Mouse (Mus musculus): Measurements from ENCODE around the gene Actr10. TPM values are rescaled to one million over a fixed set of nuclear protein-coding genes. Genes with fewer than 3 reads are reported as not detected.

Actr10 gene
- polyA plus RNA-seq (2014; fragmentation: Illumina TruSeq; extraction: RNeasy Lipid Tissue Mini Kit (QIAGEN cat#74804); ENCODE audit: insufficient read depth, low read depth, low replicate concordance), result 103 TPM

DNA sequence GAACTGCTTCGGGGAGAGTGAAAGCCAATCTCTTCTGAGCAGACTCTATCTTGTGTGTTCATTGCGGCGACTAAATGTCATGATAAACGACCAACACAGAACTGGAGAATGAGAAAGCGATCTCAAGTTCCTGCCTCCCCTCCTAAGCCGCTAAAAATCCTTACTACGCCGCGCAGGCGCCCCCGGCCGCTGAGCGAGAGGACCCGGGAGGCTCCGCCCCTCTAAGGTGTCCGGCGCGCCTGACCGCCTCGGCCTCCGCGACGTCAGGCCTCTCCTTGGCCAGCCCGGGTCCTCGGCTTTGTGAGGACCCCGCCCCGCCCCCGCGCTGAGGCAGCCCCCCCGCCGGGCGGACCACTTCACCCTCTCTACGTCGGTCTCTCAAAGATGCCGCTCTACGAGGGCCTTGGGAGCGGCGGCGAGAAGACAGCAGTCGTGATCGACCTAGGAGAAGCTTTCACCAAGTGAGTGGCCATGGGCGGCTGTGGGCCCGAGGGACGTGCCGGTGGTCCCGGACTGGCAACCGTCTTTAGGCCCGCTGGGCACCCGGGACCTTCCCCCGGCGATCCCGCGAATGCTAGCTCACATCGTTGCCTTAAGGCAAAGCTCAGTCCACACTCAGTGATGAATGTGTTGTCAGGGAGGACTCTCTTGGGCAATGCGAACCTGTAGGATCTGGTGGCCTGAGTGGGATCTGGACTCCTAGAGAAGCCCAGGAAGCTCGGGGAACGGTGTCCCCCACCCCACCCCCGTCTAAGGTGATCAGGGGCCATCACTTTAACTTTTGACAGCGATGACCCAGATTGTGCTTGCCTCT, at the start of gene Actr10:
Gene Actr10, plus strand, starts transcription at position 287 of the 814 bp plus-strand sequence.

DNA sequence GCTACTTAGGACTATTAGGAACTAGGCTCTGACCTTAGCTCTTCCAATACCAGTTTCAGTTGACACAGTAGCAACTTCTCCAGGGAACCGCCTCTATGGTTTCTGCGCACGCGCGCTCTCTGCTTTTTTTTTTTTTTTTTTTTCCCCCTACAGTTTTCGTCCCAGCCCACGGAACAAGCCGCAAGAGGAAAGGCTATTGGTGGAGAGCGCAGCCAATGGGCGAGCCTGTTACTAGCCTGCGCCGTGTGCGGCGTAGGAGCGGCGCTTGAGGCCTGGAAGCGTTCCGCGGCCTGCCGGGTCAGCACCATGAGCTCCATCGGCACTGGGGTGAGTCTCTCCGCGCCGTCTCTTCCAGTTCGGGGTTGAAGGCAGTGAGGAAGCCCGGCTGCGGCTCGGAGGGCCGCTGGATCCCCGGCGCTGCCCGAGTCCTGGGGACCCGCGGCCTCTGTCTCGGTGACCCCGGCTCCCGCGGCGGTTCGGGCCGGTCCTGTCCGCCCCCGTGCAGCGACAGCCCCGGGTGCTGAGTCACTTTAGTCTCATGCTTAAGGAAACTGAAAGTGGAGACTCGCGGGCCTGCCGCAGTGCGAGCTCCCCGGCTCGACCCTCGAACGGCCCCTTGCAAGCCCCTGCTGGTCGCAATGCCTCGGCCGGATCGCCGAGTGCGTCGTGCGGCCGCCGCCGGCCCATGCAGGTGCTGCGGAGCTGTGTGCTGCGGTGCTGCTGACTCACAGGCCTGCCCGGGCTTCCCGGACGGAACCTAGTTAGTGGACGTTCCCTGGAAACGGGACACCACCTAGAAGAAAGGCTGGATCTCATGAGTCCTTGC, 37.0 kb downstream of the Actr10 start, which contains the start of gene Psma3:
Gene Psma3, plus strand, starts transcription at position 181 of the 826 bp plus-strand sequence.

Other genes starting within 250 kb of the Actr10 start
- 19.2 TPM for gene Frmd6, start 112.3 kb upstream of the Actr10 start, polyA plus RNA-seq (2014; fragmentation: Illumina TruSeq; extraction: RNeasy Lipid Tissue Mini Kit (QIAGEN cat#74804); ENCODE audit: insufficient read depth, low read depth, low replicate concordance)
- gene Psma3, start 36.8 kb downstream of the Actr10 start, polyA plus RNA-seq (2014; fragmentation: Illumina TruSeq; extraction: RNeasy Lipid Tissue Mini Kit (QIAGEN cat#74804); ENCODE audit: insufficient read depth, low read depth, low replicate concordance), result 256 TPM
- 6.8 TPM for gene Arid4a, start 78.1 kb downstream of the Actr10 start, polyA plus RNA-seq (2014; fragmentation: Illumina TruSeq; extraction: RNeasy Lipid Tissue Mini Kit (QIAGEN cat#74804); ENCODE audit: insufficient read depth, low read depth, low replicate concordance)
- gene Tomm20l, start 173.6 kb downstream of the Actr10 start, polyA plus RNA-seq (2014; fragmentation: Illumina TruSeq; extraction: RNeasy Lipid Tissue Mini Kit (QIAGEN cat#74804); ENCODE audit: insufficient read depth, low read depth, low replicate concordance), result not detected
- gene Timm9, start 198.8 kb downstream of the Actr10 start, polyA plus RNA-seq (2014; fragmentation: Illumina TruSeq; extraction: RNeasy Lipid Tissue Mini Kit (QIAGEN cat#74804); ENCODE audit: insufficient read depth, low read depth, low replicate concordance), result 20.6 TPM
- 1.6 TPM for gene 2700049A03Rik, start 199.0 kb downstream of the Actr10 start, polyA plus RNA-seq (2014; fragmentation: Illumina TruSeq; extraction: RNeasy Lipid Tissue Mini Kit (QIAGEN cat#74804); ENCODE audit: insufficient read depth, low read depth, low replicate concordance)